Mouse (Mus musculus): ENCODE results near the gene Gjb2.

DNA sequence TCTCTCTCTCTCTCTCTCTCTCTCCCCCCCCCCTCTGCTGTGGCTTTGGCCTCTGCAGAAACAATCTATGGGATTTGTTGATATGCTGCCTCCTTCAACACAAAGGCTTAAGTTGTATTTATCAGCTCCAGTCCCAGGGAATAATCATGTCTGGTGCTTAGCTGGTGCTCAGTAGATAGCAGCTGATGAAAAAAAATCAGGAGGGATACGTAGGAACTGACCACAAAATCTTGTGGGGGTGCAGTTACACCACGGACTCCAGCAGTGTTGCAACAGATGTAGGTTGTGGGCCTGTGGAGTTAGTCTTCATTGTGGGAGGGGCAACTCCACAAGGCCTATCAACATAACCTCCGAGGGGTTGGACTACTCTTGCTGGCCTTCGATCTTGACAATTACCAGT, 8.6 kb downstream of the Gjb2 start:
- no peak for TF ChIP-seq POLR2A (IDR thresholded peaks at IDR 0.05; ENCODE audit: control insufficient read depth, extremely low read depth, insufficient read depth, low read length, poor library complexity)
- no peak for TF ChIP-seq CTCF (IDR thresholded peaks at IDR 0.05; ENCODE audit: borderline replicate concordance, control insufficient read depth, extremely low read depth, insufficient read depth, low read length, poor library complexity)
